Mouse (Mus musculus) c-Kit-positive CD71-negative TER-119-negative erythroid progenitor cells, embryonic 14.5 days (primary cell): ENCODE data around the gene Rbl2.

Experiments
- DNase-seq: peaks from one replicate; pipeline ENCODE4 v3.0.0-alpha.2; 2013; ENCODE audit warnings: low read depth

Gene Rbl2

DNA sequence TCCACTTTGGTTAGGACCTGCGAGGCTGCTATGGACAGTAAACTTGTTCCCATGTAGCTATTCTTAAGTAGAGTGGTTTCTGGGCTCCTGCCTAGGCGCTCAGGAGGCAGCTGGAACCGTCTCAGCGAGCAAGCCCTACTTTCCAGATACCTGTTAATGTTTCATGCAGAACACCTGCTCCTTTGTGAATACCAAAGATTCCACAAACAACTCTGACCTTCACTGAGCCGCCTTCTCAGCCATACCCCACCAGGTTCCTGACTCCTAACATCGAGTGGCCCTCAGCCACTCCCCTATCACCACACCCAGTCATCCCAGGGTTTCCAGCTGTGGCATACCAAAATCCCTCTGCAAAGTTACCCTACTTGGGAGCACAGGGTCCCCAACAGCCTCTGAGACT, 100.3 kb downstream of the Rbl2 start:
- no peak for DNase-seq

DNA sequence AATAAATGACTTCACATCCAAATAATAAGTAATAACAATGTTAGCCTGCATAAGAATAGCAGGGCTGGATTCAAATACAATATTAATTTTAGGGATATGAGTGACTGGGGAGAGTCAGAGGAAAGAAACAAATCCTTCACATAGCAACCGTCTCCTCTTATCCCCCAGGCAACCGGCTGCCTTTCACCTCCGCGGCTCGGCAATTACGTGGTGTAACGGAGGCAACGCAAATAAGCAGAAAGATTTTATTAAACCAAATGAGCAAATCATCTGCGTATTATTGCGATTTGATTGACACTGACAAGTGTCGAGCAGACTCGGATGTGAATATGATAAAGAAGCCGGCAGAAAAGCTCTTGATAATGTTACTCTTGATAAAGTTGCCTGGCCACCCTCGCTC, 101.1 kb downstream of the Rbl2 start:
- no peak for DNase-seq

DNA sequence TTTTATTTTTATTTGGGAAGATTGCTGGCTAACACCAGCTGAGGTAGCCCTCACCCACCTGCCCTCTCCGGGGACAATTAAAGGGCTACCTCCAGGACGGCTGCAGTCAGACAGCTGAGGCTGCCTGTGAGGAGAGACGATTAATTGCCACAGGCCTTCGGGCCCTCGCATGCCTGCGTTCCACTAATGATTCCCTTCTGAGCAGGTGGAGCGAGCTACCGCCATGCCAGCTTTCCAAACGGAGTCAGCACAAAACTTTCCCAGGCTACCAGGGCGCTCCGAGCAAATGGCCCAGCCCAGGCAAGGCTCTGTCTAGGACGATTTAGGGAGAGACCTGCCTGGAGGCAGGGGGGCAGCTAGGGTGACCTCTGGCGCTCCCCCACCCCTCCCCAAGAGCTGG, 101.7 kb downstream of the Rbl2 start:
- DNase-seq = no peak
